Mouse (Mus musculus) ES-E14 (cell line): ENCODE measurements around the gene Hsd17b3.
"Not testable (repeated sequence)": the region's sequence is repeated elsewhere in the genome, so short reads cannot be mapped to it uniquely, and the experiment has no call there.

Experiments used
- HCFC1 ChIP-seq: IDR thresholded peaks from 2 replicates; pipeline ENCODE4 v1.6.1; 2012; ENCODE audit warnings: low read length, inconsistent platforms, borderline replicate concordance; ENCODE audit not compliant: insufficient read depth
- MAFK ChIP-seq: IDR thresholded peaks from 2 replicates; pipeline ENCODE4 v1.6.1; 2014; ENCODE audit warnings: mild to moderate bottlenecking, low read depth, low read length, inconsistent platforms; ENCODE audit not compliant: insufficient read depth
- ZC3H11A ChIP-seq: IDR thresholded peaks from 2 replicates; pipeline ENCODE4 v1.6.1; 2012; ENCODE audit warnings: low read depth, mild to moderate bottlenecking, inconsistent platforms, low read length, borderline replicate concordance
- ZNF384 ChIP-seq: IDR thresholded peaks from 2 replicates; pipeline ENCODE4 v1.6.1; 2012; ENCODE audit warnings: low read depth, low read length, inconsistent platforms

DNA sequence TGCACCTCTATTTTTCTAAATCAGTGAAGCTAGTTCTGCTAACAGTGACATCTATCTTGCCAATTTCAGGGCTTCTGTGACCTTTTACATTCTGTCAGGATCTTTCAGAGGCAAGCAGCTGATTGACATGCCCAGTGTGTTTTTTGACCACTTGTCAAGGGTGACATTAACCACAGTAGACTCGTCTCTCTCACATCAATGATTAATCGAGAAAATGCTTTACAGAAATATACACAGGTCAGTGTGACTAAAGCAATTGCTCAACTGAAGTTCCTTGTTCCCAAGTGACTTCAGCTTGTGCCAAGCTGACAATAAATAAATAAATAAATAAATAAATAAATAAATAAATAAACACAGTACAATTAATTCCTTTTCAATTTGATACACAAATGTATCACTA, 36.7 kb downstream of the Hsd17b3 start:
- TF ChIP-seq MAFK, HCFC1, ZC3H11A, ZNF384: not testable (repeated sequence)
